Mouse (Mus musculus) testis, adult 2 months (tissue): ENCODE data around the gene Eno1.

Experiments used
- CTCF ChIP-seq: fragments of 200-500 bp; IDR thresholded peaks from 2 replicates; pipeline ENCODE4 v1.5.1; 2012; ENCODE audit warnings: low read depth, mild to moderate bottlenecking, inconsistent platforms, low read length, moderate library complexity; ENCODE audit not compliant: control insufficient read depth, insufficient read depth, insufficient replicate concordance
- POLR2A ChIP-seq: fragments of 200-500 bp; IDR thresholded peaks from 2 replicates; pipeline ENCODE4 v1.6.1; 2012; ENCODE audit warnings: low read depth, mild to moderate bottlenecking, inconsistent platforms, low read length, moderate library complexity; ENCODE audit not compliant: control insufficient read depth

DNA sequence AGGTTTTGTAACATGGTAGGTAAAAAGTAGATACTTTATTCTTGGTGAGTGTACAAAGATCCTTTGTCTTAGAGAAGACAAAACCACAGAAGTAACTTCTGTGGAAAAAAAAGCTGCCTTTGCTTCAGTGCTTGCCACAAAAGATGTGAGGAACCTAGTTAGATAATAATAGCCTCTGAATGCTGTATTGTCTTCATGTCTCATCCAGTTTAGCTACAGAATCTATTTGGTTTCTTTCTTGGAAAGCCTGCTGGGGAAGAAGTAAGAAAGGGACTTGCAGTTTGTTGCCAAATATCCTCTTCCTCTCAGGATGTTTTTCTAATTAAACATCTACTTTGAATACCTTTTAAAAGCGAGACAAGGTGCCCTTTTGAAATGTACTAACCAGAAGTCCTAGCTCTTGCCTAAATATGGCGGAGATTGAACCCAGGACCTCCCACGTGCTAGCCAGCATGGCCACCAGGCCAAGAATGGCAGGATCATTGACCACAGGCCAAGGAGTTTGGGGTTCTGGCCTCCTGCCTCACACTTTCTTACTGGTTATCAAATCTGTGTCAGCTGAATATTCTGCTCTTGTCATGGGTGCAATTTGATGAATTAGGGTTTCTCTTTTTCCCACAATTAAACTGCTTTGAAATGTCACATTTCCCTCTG is 2.0 kb downstream of the Eno1 start:
- TF ChIP-seq POLR2A (no peak), CTCF (no peak)
